9 mouse cellular contexts compared by ENCODE assay signal in the genomic region with DNA sequence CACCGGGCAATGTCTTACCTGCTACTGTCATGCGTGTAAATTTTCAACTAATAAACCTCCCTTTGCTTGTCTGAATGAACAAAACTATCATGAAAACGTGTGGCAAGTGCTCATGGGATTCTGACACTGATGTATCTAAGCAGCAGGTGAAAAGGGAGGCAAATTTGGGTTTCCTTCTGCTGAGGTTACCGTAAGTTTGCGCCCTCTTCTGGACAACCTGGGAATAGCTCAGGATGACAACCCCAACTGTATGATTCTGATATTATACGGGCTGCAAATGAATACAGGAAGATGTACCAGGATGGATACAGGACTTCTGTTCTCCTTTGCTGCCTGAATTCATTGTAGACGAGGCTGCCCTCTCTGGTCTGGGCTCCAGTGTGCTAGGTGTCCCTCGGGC.
DNase-seq lines count a peak whose midpoint lies in the region; ATAC-seq and TF ChIP-seq lines count a peak whose summit lies in the region.
"Had no signal": no experiment of that assay in that cellular context is flagged by ENCODE, and none has a peak within 500 bp of the region (broad histone marks: within the 10 kb centered on the region; RNA-seq: fewer than 3 reads in every experiment).

No protein-coding gene starts in this region.

- no peak overlapping the region for H3K4me3 ChIP-seq in midbrain, postnatal 0 days (ENCODE audit: low read depth, low read length)
- H3K4me3 ChIP-seq in midbrain, embryonic 15.5 days = no peak overlapping the region
- H3K4me3 ChIP-seq in bone marrow, adult 2 months (replicated peaks; ENCODE audit: control insufficient read depth, low read depth, low read length) = no peak overlapping the region
- no peak overlapping the region for H3K4me3 ChIP-seq in forebrain, embryonic 11.5 days (ENCODE audit: low read depth, low read length)

- ATAC-seq in midbrain, postnatal 0 days (ENCODE audit: low FRiP score) = no peak
- no peak for ATAC-seq in midbrain, embryonic 15.5 days (replicated peaks)
- ATAC-seq in forebrain, embryonic 11.5 days (replicated peaks; ENCODE audit: low FRiP score) = no peak

- peak; percentile 23 for DNase-seq in gastrocnemius, adult 18-20 months (ENCODE audit: low spot score)
- no peak for DNase-seq in gastrocnemius, postnatal 25 days
- peak; percentile 51 for DNase-seq in midbrain, postnatal 0 days (ENCODE audit: low spot score)
- peak; percentile 34 to 67 for DNase-seq in heart, postnatal 36 days
- DNase-seq in retina, postnatal 1 day = peak; percentile 52
- DNase-seq in forebrain, embryonic 11.5 days (ENCODE audit: low spot score) = no peak

- no peaks in the 10 kb centered on the region for H3K9me3 ChIP-seq in midbrain, postnatal 0 days (ENCODE audit: low read length)
- H3K9me3 ChIP-seq in midbrain, embryonic 15.5 days = no peaks in the 10 kb centered on the region
- no peaks in the 10 kb centered on the region for H3K9me3 ChIP-seq in forebrain, embryonic 11.5 days (ENCODE audit: control insufficient read depth, low read length)

- H3K27me3 ChIP-seq in midbrain, postnatal 0 days (ENCODE audit: insufficient read depth, low read length) = no peaks in the 10 kb centered on the region
- H3K27me3 ChIP-seq in midbrain, embryonic 15.5 days (replicated peaks) = no peaks in the 10 kb centered on the region
- H3K27me3 ChIP-seq in forebrain, embryonic 11.5 days (ENCODE audit: control insufficient read depth, insufficient read depth, low read length) = no peaks in the 10 kb centered on the region

- TF ChIP-seq POLR2A in bone marrow, adult 2 months (IDR thresholded peaks at IDR 0.05; ENCODE audit: borderline replicate concordance, control insufficient read depth, low read depth, low read length) = no peak

- H3K27ac ChIP-seq in midbrain, postnatal 0 days (ENCODE audit: low read depth, low read length) = no peak overlapping the region
- H3K27ac ChIP-seq in midbrain, embryonic 15.5 days = no peak overlapping the region
- no peak overlapping the region for H3K27ac ChIP-seq in bone marrow, adult 2 months (ENCODE audit: control insufficient read depth, insufficient read depth, low read depth, low read length, poor library complexity)
- H3K27ac ChIP-seq in forebrain, embryonic 11.5 days (ENCODE audit: low read depth, low read length) = no peak overlapping the region
- H3K27ac ChIP-seq: macrophage had no signal

- TF ChIP-seq CTCF in midbrain, postnatal 0 days (IDR thresholded peaks at IDR 0.05) = peak; percentile 80
- peak; percentile 28; the same call in 1 of the 2 replicates for TF ChIP-seq CTCF in bone marrow, adult 2 months (IDR thresholded peaks at IDR 0.05; ENCODE audit: control insufficient read depth, insufficient read depth, low read length)

- intact Hi-C loops in heart, postnatal 36 days (cut with DNase I) = no loop called here

- H3K9ac ChIP-seq in midbrain, postnatal 0 days (replicated peaks; ENCODE audit: low read length, poor library complexity, severe bottlenecking) = no peak overlapping the region
- H3K9ac ChIP-seq in midbrain, embryonic 15.5 days = no peak overlapping the region
- H3K9ac ChIP-seq in forebrain, embryonic 11.5 days (ENCODE audit: low read length) = no peak overlapping the region

- 0 out of 2 replicates have a peak, but pooled peaks cover 2% of the 10 kb centered on the region for H3K4me1 ChIP-seq in midbrain, postnatal 0 days (ENCODE audit: insufficient read depth, low read length)
- peaks cover 11% of the 10 kb centered on the region for H3K4me1 ChIP-seq in midbrain, embryonic 15.5 days
- no peaks in the 10 kb centered on the region; the same call in 1 of the 2 replicates for H3K4me1 ChIP-seq in bone marrow, adult 2 months (ENCODE audit: control insufficient read depth, insufficient read depth, low read length)
- 0 out of 2 replicates have a peak, but pooled peaks cover 7% of the 10 kb centered on the region for H3K4me1 ChIP-seq in forebrain, embryonic 11.5 days (replicated peaks; ENCODE audit: control insufficient read depth, insufficient read depth, low read length)

- 58% methylated on average over 8 of the region's 8 CpGs for WGBS in midbrain, postnatal 0 days
- WGBS in midbrain, embryonic 15.5 days = 57% methylated on average over 8 of the region's 8 CpGs
- 56% methylated on average over 8 of the region's 8 CpGs for WGBS in bone marrow, adult 2 months
- 63% methylated on average over 8 of the region's 8 CpGs for WGBS in forebrain, embryonic 11.5 days

- H3K36me3 ChIP-seq in midbrain, postnatal 0 days (ENCODE audit: insufficient read depth, low read length) = no peaks in the 10 kb centered on the region
- H3K36me3 ChIP-seq in midbrain, embryonic 15.5 days (replicated peaks) = no peaks in the 10 kb centered on the region
- no peaks in the 10 kb centered on the region for H3K36me3 ChIP-seq in forebrain, embryonic 11.5 days (ENCODE audit: control insufficient read depth, insufficient read depth, low read length)

- no peak overlapping the region for H3K4me2 ChIP-seq in midbrain, postnatal 0 days (ENCODE audit: low read depth, low read length, poor library complexity, severe bottlenecking)
- no peak overlapping the region for H3K4me2 ChIP-seq in midbrain, embryonic 15.5 days
- H3K4me2 ChIP-seq in forebrain, embryonic 11.5 days (ENCODE audit: low read depth, low read length, severe bottlenecking) = no peak overlapping the region

Comparison
In these comparisons a context has a peak if more than half of its experiments do, and no peak if none do; other contexts are left out.
1. DNase-seq: peak in gastrocnemius, adult 18-20 months (single experiment), midbrain, postnatal 0 days (single experiment), heart, postnatal 36 days (2 of 2) and retina, postnatal 1 day (single experiment); none in gastrocnemius, postnatal 25 days (single experiment) and forebrain, embryonic 11.5 days (single experiment).